Mouse (Mus musculus) bone marrow macrophage, adult 2 months (primary cell): ENCODE data around the gene Bicral. TPM values are rescaled to one million over a fixed set of nuclear protein-coding genes. Genes with fewer than 3 reads are reported as not detected.
"Not testable (repeated sequence)": the region's sequence is repeated elsewhere in the genome, so short reads cannot be mapped to it uniquely, and the experiment has no call there.

Experiments used
- H3K27ac ChIP-seq: 2 replicates; pipeline ENCODE4 v1.5.1; 2012; ENCODE audit warnings: low read depth, low read length; ENCODE audit not compliant: insufficient read depth
- H3K4me1 ChIP-seq: 2 replicates; pipeline ENCODE4 v1.6.1; 2012; ENCODE audit warnings: low read length; ENCODE audit not compliant: control insufficient read depth, insufficient read depth
- H3K4me3 ChIP-seq: 2 replicates; pipeline ENCODE4 v1.5.1; 2012; ENCODE audit warnings: mild to moderate bottlenecking, low read length, moderate library complexity; ENCODE audit not compliant: insufficient read depth
- CTCF ChIP-seq: IDR thresholded peaks from 2 replicates; pipeline ENCODE4 v1.5.1; 2012; ENCODE audit warnings: low read depth, mild to moderate bottlenecking, low read length, moderate library complexity
- POLR2A ChIP-seq: IDR thresholded peaks from 2 replicates; pipeline ENCODE4 v1.6.1; 2012; ENCODE audit warnings: mild to moderate bottlenecking, low read depth, low read length, borderline replicate concordance
- polyA plus RNA-seq: library from polyadenylated mRNA; stranded (reverse); fragments of >200 nt; gene quantifications from 2 replicates; pipeline ENCODE4 v1.2.4, GENCODE M21; 2012; ENCODE audit not compliant: missing spikeins, insufficient read depth, insufficient read length

Bicral gene
- polyA plus RNA-seq, 1 experiment = 11.3 TPM

DNA sequence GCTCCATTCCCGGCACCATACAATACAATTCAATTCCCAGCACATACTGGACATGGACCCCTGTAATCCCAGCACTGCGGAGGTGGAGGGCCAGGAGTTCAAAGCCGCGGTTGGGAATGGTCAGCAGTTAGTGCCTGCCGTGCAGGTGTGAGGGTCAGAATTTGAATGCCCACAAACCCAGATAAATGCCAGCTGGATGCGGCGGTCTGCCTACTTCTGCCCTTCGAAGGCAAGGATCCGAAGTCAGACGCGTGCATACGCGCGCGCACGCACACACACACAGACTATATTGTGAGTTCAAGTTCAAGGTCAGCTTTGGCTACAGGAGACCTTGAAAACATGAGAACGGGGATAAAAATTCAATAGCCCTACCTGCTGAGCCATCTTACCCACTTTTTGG is 86.7 kb downstream of the Bicral start:
- H3K4me1 ChIP-seq = peaks cover 3% of the 10 kb centered on the region; the same call in 1 of the 2 replicates

DNA sequence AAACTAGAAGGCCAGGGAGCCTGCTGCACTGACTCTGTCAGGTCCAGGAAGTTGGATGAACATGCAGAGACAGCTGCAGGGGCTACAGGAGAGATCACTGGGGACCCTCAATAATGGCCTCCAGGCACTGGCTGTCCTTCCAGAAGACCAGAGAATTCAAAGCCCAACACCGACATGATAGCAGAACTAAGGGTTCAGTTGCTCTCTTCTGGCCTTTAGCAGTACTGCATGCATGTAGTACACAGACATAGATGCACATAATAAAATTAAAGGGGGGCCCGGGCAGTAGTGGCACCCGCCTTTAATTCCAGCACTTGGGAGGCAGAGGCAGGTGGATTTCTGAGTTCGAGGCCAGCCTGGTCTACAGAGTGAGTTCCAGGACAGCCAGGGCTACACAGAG is 87.3 kb downstream of the Bicral start:
- TF ChIP-seq POLR2A (no peak), CTCF (no peak)
- no peak overlapping the region for H3K4me3 ChIP-seq
- no peak overlapping the region for H3K27ac ChIP-seq
- H3K4me1 ChIP-seq = peaks cover 3% of the 10 kb centered on the region; the same call in 1 of the 2 replicates

More for the DNA sequence above, 86.7 kb downstream of the Bicral start:
- H3K27ac ChIP-seq = no peak overlapping the region
- no peak for TF ChIP-seq POLR2A
- no peak for TF ChIP-seq CTCF
- H3K4me3 ChIP-seq = peak overlapping the region; percentile 82

DNA sequence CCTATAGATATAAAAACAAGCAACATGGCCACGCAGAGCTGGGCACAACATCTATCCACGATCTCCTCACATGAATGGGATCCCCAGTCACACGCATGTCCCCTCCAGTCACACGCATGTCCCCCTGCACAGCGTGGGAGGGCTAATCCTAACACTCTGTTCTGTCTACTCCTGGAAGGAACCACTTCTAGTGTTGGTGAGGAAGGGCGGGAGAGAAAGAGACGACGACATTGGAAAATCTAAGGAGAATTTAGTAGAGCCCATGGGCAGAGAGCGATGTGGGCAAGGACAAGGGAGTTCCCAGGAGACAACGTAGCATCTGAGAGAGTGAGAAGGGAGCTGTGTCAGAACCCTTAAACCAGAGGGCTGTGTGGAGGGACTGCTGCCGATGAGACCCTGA is 87.7 kb downstream of the Bicral start:
- no peak for TF ChIP-seq CTCF
- no peak for TF ChIP-seq POLR2A
- Histone ChIP-seq H3K4me3 (no peak overlapping the region), H3K27ac (no peak overlapping the region), H3K4me1 (peaks cover 3% of the 10 kb centered on the region; the same call in 1 of the 2 replicates)

DNA sequence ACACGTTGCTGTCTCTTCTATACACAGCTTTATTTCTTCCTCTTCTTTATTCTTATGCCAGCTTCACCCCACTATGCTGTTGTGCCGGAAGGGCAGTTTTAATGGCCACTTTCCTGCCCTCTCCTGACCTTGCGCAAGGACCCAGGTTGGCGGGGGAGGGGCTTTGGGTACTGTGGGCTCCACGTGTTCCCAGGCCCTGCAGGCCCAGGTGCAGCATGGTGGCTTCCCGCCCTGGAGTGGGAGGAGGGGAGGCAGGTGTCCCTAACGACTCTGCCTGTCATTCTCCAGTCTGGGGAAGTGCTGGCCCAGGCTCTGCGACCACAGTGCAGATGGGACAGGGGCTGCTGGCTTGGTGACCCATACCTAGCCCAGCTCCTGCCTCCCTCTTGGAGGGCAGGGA is 90.4 kb downstream of the Bicral start:
- Histone ChIP-seq H3K27ac (no peak overlapping the region), H3K4me3 (no peak overlapping the region), H3K4me1 (peaks cover 3% of the 10 kb centered on the region; the same call in 1 of the 2 replicates)
- TF ChIP-seq POLR2A = no peak
- TF ChIP-seq CTCF = no peak

DNA sequence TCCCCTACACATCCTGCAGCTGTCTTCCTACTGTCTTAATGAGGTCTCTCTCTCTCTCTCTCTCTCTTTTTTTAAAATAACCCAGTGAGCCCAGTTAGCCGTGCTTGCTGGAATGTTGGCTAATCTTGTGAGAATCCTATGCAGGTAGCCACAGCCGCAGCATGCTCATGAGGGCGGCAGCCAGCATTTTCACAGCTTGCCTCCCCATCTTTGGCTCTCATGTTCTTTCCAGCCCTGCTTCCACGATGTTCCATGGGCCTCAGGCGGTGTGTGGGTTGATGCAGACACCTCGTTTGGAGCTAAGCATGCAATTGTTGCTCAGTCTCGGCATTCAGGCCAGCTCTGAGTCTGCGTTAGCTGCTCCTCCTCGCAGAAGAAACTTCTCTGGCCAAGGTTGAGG is 93.4 kb downstream of the Bicral start:
- H3K4me3 ChIP-seq, H3K27ac ChIP-seq, H3K4me1 ChIP-seq: not testable (repeated sequence)

DNA sequence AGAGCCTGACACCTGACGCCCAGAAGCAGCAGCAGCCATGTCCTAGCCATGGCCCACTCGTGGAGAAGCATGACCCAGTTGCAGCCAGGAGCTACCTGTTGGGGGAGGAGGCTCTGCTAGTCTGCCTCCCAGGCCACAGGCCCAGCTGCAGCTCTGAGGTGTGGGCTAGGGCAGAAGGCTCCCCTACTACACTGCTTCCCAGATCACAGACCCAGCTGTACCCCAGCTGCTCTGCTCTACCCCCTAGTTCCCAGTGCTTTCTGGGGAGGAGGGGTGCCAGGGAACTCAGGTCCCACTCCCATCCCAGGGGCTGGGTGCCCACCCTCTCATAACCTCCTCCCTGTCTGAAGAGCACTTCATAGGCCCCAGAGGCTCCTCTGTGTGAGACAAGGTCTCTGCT is 94.7 kb downstream of the Bicral start, which contains the start of gene Ptcra:
Gene Ptcra (minus strand): TSS at position 169 of the 400 bp plus-strand sequence.
- Histone ChIP-seq H3K4me3 (no peak within 1 kb of the TSS), H3K27ac (no peak within 1 kb of the TSS), H3K4me1 (no peaks in the 10 kb centered on the region)
- no peak for TF ChIP-seq POLR2A
- TF ChIP-seq CTCF = no peak

DNA sequence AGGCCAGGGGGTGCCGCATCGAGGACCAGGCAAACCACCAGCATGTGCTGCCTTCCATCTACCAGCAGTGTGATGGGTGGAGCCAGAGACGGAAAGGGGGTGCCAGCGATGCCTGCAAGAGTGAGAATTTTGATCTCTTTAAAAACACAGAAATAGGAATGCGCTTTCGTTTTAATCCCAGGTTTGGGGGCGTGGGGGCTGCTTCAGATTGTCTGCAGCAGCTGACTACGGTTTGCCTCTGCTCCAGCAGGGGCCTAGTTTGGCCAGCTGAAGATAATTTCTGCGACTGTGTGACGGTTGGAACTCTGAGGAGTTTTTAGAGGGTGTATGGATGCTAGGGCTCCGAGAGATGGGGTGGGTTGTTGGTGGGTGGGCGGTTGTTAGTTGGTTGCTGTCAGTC is 99.5 kb downstream of the Bicral start:
- peaks cover 2% of the 10 kb centered on the region; the same call in 1 of the 2 replicates for H3K4me1 ChIP-seq
- no peak for TF ChIP-seq CTCF
- no peak for TF ChIP-seq POLR2A
- no peak overlapping the region for H3K4me3 ChIP-seq
- no peak overlapping the region for H3K27ac ChIP-seq

DNA sequence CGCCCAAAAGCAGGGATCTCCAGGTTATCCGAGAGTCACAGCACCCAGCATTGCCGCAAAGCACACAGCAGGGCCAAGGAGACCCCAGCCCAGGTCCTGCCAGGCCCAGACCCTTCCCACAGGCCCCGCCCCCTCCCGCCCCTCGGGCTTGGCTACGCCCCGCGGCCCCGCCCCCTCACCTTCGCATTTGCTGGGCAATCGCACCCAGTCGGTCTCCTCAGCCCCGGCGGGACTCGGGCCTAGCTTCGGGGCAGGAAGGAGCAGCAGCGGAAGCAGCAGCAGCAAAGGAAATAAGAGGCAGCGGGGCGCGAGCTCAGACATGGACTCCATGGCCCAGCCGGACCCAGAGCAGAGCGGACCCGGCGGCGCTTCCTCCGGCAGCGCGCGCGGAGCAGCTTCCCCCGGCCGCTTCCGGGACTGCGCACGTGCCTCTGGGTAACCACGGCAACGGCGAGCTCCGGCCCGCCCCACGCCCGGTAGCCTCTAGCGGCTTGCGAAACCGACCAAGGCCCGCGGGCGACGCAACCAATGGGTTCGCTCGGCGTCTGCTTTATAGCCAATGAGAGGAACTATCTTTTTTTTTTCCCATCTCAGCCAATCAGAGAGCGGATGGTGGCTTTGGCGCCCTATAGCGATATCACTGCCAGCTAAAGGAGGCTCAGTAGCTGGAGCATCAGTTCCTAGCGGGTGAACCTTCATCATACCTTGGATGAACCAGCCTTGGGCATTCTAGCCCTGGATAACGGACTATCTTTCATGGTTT is 106.3 kb downstream of the Bicral start, which contains the start of gene Cnpy3:
Gene Cnpy3 (minus strand): TSS at position 421 of the 763 bp plus-strand sequence.
- Histone ChIP-seq H3K4me1 (peaks cover 31% of the 10 kb centered on the region), H3K4me3 (peak within 1 kb of the TSS; percentile 69), H3K27ac (peak within 1 kb of the TSS; percentile 100)
- TF ChIP-seq CTCF (no peak), POLR2A (no peak; the same call in 1 of the 2 replicates)

DNA sequence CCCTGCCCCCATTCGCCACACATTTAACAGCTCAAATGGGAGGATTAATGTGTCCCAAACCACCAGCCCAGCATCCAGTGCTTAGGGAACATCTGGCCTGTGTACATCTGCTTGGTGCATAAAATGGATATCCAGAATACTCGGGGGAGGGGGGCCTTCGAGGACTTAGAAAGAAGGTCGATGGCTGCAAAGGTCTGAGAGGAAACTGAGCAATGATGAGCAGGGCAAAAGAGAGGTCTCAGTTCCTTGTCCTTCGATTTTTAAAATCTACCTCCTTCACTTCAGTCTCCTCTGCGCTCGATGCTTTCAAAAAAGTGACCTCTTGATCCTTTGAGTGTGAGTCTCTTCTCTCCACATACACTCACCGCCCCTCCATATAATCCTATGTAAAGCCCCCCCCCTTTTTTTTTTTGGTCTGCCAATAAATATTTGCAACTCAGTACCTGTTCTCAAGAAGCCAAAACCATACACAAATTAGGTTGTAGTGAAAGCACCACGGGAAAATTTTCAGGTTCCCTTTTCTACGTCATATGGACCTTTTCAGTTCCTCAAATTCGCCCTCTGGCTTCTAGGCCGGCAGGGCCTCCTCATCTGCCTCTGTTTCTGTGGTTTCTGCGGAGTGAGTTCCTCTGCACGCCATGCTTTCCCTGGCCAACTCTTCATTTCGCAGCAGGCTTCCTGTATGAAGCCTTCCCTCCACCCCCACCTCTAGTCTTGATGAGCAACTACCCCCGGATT is 107.1 kb downstream of the Bicral start:
- Histone ChIP-seq H3K4me3 (peak overlapping the region; percentile 69), H3K27ac (peak overlapping the region; percentile 100), H3K4me1 (peaks cover 36% of the 10 kb centered on the region)
- TF ChIP-seq CTCF (no peak), POLR2A (0 out of 2 replicates have a peak, but pooled peaks have one; percentile 4)

DNA sequence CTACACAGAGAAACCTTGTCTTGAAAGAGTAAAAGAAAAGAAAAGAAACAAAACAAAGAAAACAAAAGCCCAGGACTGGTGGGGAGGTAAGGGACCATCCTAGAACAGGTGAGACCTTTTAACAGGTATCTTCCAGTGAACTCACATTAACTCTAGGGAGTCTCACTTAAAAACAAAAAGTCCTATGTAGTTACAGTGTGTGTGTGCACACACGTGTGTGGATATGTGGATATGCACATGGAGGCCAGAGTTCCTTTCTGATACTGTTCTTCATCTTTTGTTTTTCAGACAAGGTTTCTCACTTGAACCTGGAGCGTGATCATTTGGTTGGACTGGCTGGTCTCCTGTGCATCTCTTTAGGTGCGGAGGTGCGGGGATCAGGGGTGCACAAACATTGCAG is 107.7 kb downstream of the Bicral start:
- Histone ChIP-seq H3K27ac (peak overlapping the region; percentile 100), H3K4me1 (peaks cover 38% of the 10 kb centered on the region), H3K4me3 (peak overlapping the region; percentile 69)
- TF ChIP-seq CTCF (no peak), POLR2A (no peak)
